Mouse (Mus musculus) liver, embryonic 12.5 days (tissue): ENCODE data around the gene Tenm3. TPM values are rescaled to one million over a fixed set of nuclear protein-coding genes. Genes with fewer than 3 reads are reported as not detected.
"Not testable (repeated sequence)": the region's sequence is repeated elsewhere in the genome, so short reads cannot be mapped to it uniquely, and the experiment has no call there.

Experiments used
- ATAC-seq: fragments of 200-750 bp; cut with Nextera tagmentation; 2 replicates; pipeline ENCODE4 v1.8.0; 2017; ENCODE audit warnings: moderate number of reproducible peaks, mild to moderate bottlenecking, moderate library complexity
- H3K27ac ChIP-seq: fragments of 300-500 bp; sonication (generic); 2 replicates; pipeline ENCODE4 v1.5.1; 2016; ENCODE audit warnings: mild to moderate bottlenecking
- H3K27me3 ChIP-seq: fragments of 300-500 bp; sonication (generic); replicated peaks from 2 replicates; pipeline ENCODE4 v1.6.1; 2016; ENCODE audit warnings: mild to moderate bottlenecking, moderate library complexity
- H3K36me3 ChIP-seq: fragments of 300-500 bp; sonication (generic); 2 replicates; pipeline ENCODE4 v1.6.1; 2016; ENCODE audit warnings: mild to moderate bottlenecking, moderate library complexity
- H3K4me1 ChIP-seq: fragments of 300-500 bp; sonication (generic); 2 replicates; pipeline ENCODE4 v1.6.1; 2016
- H3K4me2 ChIP-seq: fragments of 300-500 bp; sonication (generic); 2 replicates; pipeline ENCODE4 v1.6.1; 2016; ENCODE audit warnings: mild to moderate bottlenecking, moderate library complexity
- H3K4me3 ChIP-seq: fragments of 300-500 bp; sonication (generic); 2 replicates; pipeline ENCODE4 v1.5.1; 2016; ENCODE audit warnings: mild to moderate bottlenecking, moderate library complexity
- H3K9ac ChIP-seq: fragments of 300-500 bp; sonication (generic); 2 replicates; pipeline ENCODE4 v1.6.1; 2016; ENCODE audit warnings: mild to moderate bottlenecking, moderate library complexity
- H3K9me3 ChIP-seq: fragments of 300-500 bp; sonication (generic); replicated peaks from 2 replicates; pipeline ENCODE4 v1.6.1; 2016; ENCODE audit warnings: mild to moderate bottlenecking, moderate library complexity
- WGBS: fragments of 180-500 bp; shearing (Covaris S2); methylation state at CpG from one replicate; pipeline ENCODE4 v1.1.7; 2016; ENCODE audit not compliant: insufficient replicate concordance; 5-methylcytosine and 5-hydroxymethylcytosine counted together
- polyA plus RNA-seq: library from polyadenylated mRNA; unstranded; fragments of >200 nt; fragmentation: Nextera tagmentation; extraction: Ambion mirVana; gene quantifications from 2 replicates; pipeline ENCODE4 v1.2.1, GENCODE M21; 2016

Tenm3 gene
- polyA plus RNA-seq, 1 experiment from 2014 or later, result 5.3 TPM

- Histone ChIP-seq H3K4me3 (no peak overlapping the region), H3K27ac (no peak overlapping the region), H3K4me2 (no peak overlapping the region), H3K9ac (no peak overlapping the region), H3K36me3 (no peaks in the 10 kb centered on the region), H3K9me3 (peaks cover 19% of the 10 kb centered on the region; the same call in 1 of the 2 replicates), H3K4me1 (no peaks in the 10 kb centered on the region), H3K27me3 (no peaks in the 10 kb centered on the region)
- 83% methylated on average over 9 of the region's 9 CpGs for WGBS
- no peak for ATAC-seq
Observed at GRCm38 (mm10) chr8:48195971-48196370, 647.8 kb downstream of the Tenm3 start.

GRCm38 (mm10) chr8:48188586-48188985 is 655.2 kb downstream of the Tenm3 start:
- no peak overlapping the region for H3K9ac ChIP-seq
- no peaks in the 10 kb centered on the region for H3K36me3 ChIP-seq
- H3K27me3 ChIP-seq, result no peaks in the 10 kb centered on the region
- no peak overlapping the region for H3K27ac ChIP-seq
- H3K4me2 ChIP-seq, result no peak overlapping the region
- H3K4me3 ChIP-seq, result no peak overlapping the region
- H3K9me3 ChIP-seq, result 0 out of 2 replicates have a peak, but pooled peaks cover 2% of the 10 kb centered on the region
- no peaks in the 10 kb centered on the region for H3K4me1 ChIP-seq
- WGBS, result 85% methylated on average over 11 of the region's 12 CpGs
- no peak for ATAC-seq

- no peak overlapping the region for H3K4me2 ChIP-seq
- H3K36me3 ChIP-seq, result no peaks in the 10 kb centered on the region
- WGBS, result 70% methylated on average over 7 of the region's 7 CpGs
- no peaks in the 10 kb centered on the region for H3K27me3 ChIP-seq
- H3K4me3 ChIP-seq, result no peak overlapping the region
- no peak for ATAC-seq
- H3K9me3 ChIP-seq, result 0 out of 2 replicates have a peak, but pooled peaks cover 2% of the 10 kb centered on the region
- H3K9ac ChIP-seq, result no peak overlapping the region
- no peak overlapping the region for H3K27ac ChIP-seq
- H3K4me1 ChIP-seq, result no peaks in the 10 kb centered on the region
Observed at GRCm38 (mm10) chr8:48183758-48184157, 660.0 kb downstream of the Tenm3 start.

GRCm38 (mm10) chr8:48181000-48181399 is 662.8 kb downstream of the Tenm3 start:
- 78% methylated on average over 3 of the region's 3 CpGs for WGBS
- no peak overlapping the region for H3K4me3 ChIP-seq
- no peaks in the 10 kb centered on the region for H3K36me3 ChIP-seq
- H3K9me3 ChIP-seq, result no peaks in the 10 kb centered on the region
- no peak for ATAC-seq
- H3K9ac ChIP-seq, result no peak overlapping the region
- no peak overlapping the region for H3K27ac ChIP-seq
- no peak overlapping the region for H3K4me2 ChIP-seq
- H3K27me3 ChIP-seq, result no peaks in the 10 kb centered on the region
- no peaks in the 10 kb centered on the region for H3K4me1 ChIP-seq

GRCm38 (mm10) chr8:48180146-48180545 is 663.6 kb downstream of the Tenm3 start:
- not testable (repeated sequence) for H3K9me3 ChIP-seq, H3K36me3 ChIP-seq, H3K4me2 ChIP-seq, H3K27me3 ChIP-seq, ATAC-seq, H3K9ac ChIP-seq, H3K4me1 ChIP-seq, H3K4me3 ChIP-seq, H3K27ac ChIP-seq
- WGBS, result 73% methylated on average over 9 of the region's 9 CpGs

- Histone ChIP-seq H3K4me3 (no peak overlapping the region), H3K9ac (no peak overlapping the region), H3K9me3 (no peaks in the 10 kb centered on the region), H3K4me1 (no peaks in the 10 kb centered on the region), H3K27ac (no peak overlapping the region), H3K36me3 (no peaks in the 10 kb centered on the region), H3K27me3 (no peaks in the 10 kb centered on the region), H3K4me2 (no peak overlapping the region)
- WGBS, result 62% methylated on average over 4 of the region's 4 CpGs
- ATAC-seq, result no peak
Observed at GRCm38 (mm10) chr8:48178993-48179392, 664.8 kb downstream of the Tenm3 start.

GRCm38 (mm10) chr8:48177876-48178275 is 665.9 kb downstream of the Tenm3 start:
- no peak overlapping the region for H3K9ac ChIP-seq
- WGBS, result 55% methylated on average over 1 of the region's 1 CpGs
- no peak for ATAC-seq

More at GRCm38 (mm10) chr8:48177876-48178275, 665.9 kb downstream of the Tenm3 start:
- Histone ChIP-seq H3K4me1 (no peaks in the 10 kb centered on the region), H3K27me3 (no peaks in the 10 kb centered on the region), H3K9me3 (no peaks in the 10 kb centered on the region), H3K4me3 (no peak overlapping the region), H3K27ac (no peak overlapping the region), H3K4me2 (no peak overlapping the region), H3K36me3 (no peaks in the 10 kb centered on the region)
